Mouse (Mus musculus) kidney, adult 2 months (tissue): ENCODE results near the gene Fsd2.

Experiments used
- CTCF ChIP-seq: fragments of 200-500 bp; conservative IDR thresholded peaks from 2 replicates; pipeline ENCODE4 v1.5.1; 2011; ENCODE audit warnings: low read depth, mild to moderate bottlenecking, control low read depth, low read length, moderate library complexity, mixed read lengths; ENCODE audit not compliant: insufficient read depth, insufficient read length
- POLR2A ChIP-seq: fragments of 200-500 bp; IDR thresholded peaks from one replicate; pipeline ENCODE4 v1.6.1; 2011; ENCODE audit warnings: low read depth, low read length, control low read depth

- TF ChIP-seq POLR2A (no peak), CTCF (no peak)
Measured at GRCm38 (mm10) chr7:81501050-81501449, 65.7 kb downstream of the Fsd2 start.
